Mouse (Mus musculus): ENCODE results near the gene Ghitm.

Gene Ghitm

GRCm38 (mm10) chr14:37104747-37105146 is 30.3 kb downstream of the Ghitm start:
- DNase-seq (ENCODE audit: low read depth, low spot score) = no peak

GRCm38 (mm10) chr14:37102484-37102883 is 32.6 kb downstream of the Ghitm start:
- DNase-seq (ENCODE audit: low read depth, low spot score) = no peak

DNA sequence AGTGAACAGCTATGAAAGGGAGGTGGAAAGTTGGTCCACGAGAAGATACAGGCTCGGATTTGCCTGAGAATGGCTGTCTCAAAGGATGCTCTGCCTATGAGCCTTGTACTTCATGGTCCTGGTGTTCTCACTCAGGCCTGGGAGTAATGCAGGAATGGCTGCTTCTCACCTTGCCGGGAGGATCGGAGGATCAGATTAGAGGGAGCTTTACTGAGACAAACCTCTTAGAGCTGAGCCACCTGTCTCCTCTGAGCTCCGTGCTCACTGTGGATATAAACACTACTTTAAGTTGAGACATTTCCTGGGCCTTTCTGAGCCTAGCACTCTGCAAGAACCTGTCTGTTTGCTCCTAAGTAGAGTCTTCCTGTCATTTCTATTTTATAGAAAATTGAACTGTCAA is 33.5 kb downstream of the Ghitm start:
- no peak for DNase-seq (ENCODE audit: low read depth, low spot score)

DNA sequence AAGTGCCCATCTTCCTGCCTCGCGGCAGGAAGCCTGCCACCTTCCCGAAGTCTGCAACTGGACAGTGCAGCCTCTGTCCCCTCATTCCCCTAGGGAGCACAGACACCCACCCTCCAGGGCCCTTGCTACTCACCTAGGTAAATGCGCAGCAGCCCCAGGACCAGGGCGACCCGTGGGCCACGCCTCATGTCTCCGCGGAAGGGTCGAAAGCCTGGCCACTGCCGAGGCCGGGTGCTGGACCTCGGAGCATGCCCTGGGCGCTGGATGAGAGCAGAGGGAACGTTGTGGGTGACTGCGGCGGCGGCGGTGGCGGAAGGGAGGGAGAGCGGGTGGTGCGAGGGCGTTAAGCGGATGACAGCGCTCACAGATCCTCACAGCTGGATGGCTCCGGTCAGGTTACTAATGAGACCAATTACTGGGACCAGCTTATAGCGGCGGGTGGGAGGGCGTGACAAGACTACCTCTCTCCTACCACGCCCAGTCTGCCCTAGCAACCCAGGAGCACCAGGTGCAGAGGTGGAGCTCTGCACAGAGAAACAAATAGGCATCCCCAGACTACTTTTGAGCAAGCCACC is 37.0 kb downstream of the Ghitm start, which contains the start of gene Cdhr1:
Gene Cdhr1, minus strand, starts transcription at position 392 of the 575 bp plus-strand sequence.
- DNase-seq (ENCODE audit: low read depth, low spot score) = no peak

GRCm38 (mm10) chr14:37095556-37095955 is 39.5 kb downstream of the Ghitm start:
- DNase-seq (ENCODE audit: low read depth, low spot score) = no peak

GRCm38 (mm10) chr14:37094436-37094835 is 40.6 kb downstream of the Ghitm start:
- DNase-seq (ENCODE audit: low read depth, low spot score) = no peak

DNA sequence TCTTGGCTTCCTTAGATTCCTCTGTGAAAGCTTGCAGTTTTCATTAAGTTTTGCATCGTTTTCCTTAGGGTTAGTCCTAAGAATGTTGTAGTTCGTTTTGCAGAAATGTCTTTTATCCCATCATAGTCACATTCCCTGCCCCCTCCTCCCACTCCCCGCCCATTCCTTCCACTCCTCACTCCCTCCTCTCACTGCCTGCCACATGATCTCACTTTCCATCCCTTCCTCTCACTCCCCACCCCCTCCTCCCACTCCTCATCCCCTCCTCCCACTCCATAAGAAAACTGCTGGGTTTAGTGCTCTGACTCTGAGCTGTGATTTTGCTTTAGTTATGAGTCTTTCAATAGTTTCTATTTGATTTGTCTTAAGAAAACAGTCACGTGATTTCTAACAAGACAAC is 51.3 kb downstream of the Ghitm start:
- no peak for DNase-seq (ENCODE audit: low read depth, low spot score)

DNA sequence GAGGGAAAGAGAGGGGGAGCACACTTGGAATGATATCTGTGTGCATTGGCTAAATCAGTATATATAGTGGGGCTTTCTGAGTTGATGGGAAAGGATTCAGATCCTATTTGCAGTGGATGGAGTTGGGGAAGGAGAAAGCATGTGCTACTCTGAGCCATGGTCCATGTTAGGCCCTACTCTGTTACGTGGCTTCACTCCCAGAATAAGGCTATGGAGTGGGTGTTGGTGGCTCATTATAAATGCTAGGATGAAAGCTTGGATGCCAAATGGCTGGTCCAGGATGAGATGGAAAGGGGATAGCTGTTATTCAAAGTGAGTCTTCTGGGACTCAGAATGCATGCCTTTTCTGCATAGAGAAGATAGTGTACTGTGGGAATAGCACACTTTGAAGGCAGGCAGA is 54.3 kb downstream of the Ghitm start:
- DNase-seq (ENCODE audit: low read depth, low spot score) = no peak
